ENCODE assay signal across 13 mouse cellular contexts in the genomic region with DNA sequence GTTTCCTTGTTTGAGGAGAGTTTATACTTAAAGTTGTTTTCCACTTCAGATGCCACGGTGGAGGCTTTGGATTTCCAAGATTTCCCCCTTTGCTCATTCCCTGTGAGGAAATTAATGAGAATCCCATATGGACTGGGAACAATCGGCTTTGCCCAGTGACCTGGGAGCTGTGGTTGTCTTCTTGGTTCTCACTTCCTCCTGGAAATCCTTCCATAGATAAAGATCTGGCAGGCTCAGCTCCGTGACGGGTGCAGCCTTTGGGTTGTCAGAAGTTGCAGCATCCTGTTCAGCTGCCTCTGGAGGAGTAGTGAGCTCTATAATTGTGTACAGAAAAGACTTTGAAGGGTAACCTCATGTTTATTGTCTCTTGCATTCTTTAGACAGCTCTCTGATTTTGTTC.
DNase-seq lines count a peak whose midpoint lies in the region; ATAC-seq and TF ChIP-seq lines count a peak whose summit lies in the region.
"Had no signal": no experiment of that assay in that cellular context is flagged by ENCODE, and none has a peak within 500 bp of the region (broad histone marks: within the 10 kb centered on the region; RNA-seq: fewer than 3 reads in every experiment).

No protein-coding gene starts in this region.

- TF ChIP-seq CTCF in kidney, adult 2 months (conservative IDR thresholded peaks at IDR 0.05; ENCODE audit: insufficient read depth, insufficient read length, low read depth, low read length) = no peak
- no peak for TF ChIP-seq CTCF in heart, postnatal 0 days (IDR thresholded peaks at IDR 0.05; ENCODE audit: low read depth)
- TF ChIP-seq CTCF in kidney, postnatal 0 days (IDR thresholded peaks at IDR 0.05; ENCODE audit: low read depth) = no peak

- ATAC-seq in heart, postnatal 0 days (ENCODE audit: insufficient read depth, low read depth) = peak; percentile 77
- ATAC-seq in kidney, postnatal 0 days (replicated peaks; ENCODE audit: low FRiP score, low read depth) = no peak
- no peak for ATAC-seq in CD4-positive, CD25-positive, alpha-beta regulatory T cell, adult 4 months
- ATAC-seq: forebrain, embryonic 14.5 days; intestine, postnatal 0 days had no signal

- peak; percentile 74; the same call in 1 of the 2 replicates for TF ChIP-seq EP300 in heart, postnatal 0 days (IDR thresholded peaks at IDR 0.05; ENCODE audit: low read depth)

- WGBS in kidney, adult 2 months = 38% methylated on average over 4 of the region's 4 CpGs
- WGBS in heart, postnatal 0 days = 50% methylated on average over 4 of the region's 4 CpGs
- WGBS in kidney, postnatal 0 days = 33% methylated on average over 4 of the region's 4 CpGs

- no peak overlapping the region for H3K4me3 ChIP-seq in kidney, adult 2 months (ENCODE audit: insufficient read depth, low read depth, low read length)
- no peak overlapping the region for H3K4me3 ChIP-seq in heart, postnatal 0 days (ENCODE audit: low read depth, low read length)
- H3K4me3 ChIP-seq in kidney, postnatal 0 days (replicated peaks; ENCODE audit: low read depth, low read length) = no peak overlapping the region

- no peaks in the 10 kb centered on the region for H3K27me3 ChIP-seq in kidney, adult 2 months (replicated peaks; ENCODE audit: control insufficient read depth, insufficient read depth, low read length)
- no peaks in the 10 kb centered on the region for H3K27me3 ChIP-seq in heart, postnatal 0 days (ENCODE audit: control insufficient read depth, insufficient read depth, low read length)
- H3K27me3 ChIP-seq in kidney, postnatal 0 days (ENCODE audit: insufficient read depth, low read length) = no peaks in the 10 kb centered on the region

- no peaks in the 10 kb centered on the region for H3K9me3 ChIP-seq in heart, postnatal 0 days (replicated peaks; ENCODE audit: control insufficient read depth, low read length)
- H3K9me3 ChIP-seq in kidney, postnatal 0 days (replicated peaks; ENCODE audit: low read length) = no peaks in the 10 kb centered on the region

- H3K27ac ChIP-seq in kidney, adult 2 months (ENCODE audit: insufficient read depth, low read depth, low read length) = peak overlapping the region; percentile 80; the same call in 1 of the 2 replicates
- peak overlapping the region; percentile 52 for H3K27ac ChIP-seq in heart, postnatal 0 days (ENCODE audit: low read depth)
- peak overlapping the region; percentile 50; the same call in 1 of the 2 replicates for H3K27ac ChIP-seq in kidney, postnatal 0 days

- H3K4me2 ChIP-seq in heart, postnatal 0 days (ENCODE audit: low read depth, low read length) = no peak overlapping the region
- H3K4me2 ChIP-seq in kidney, postnatal 0 days (ENCODE audit: low read length) = no peak overlapping the region
- H3K4me2 ChIP-seq: liver, embryonic 11.5 days; midbrain, embryonic 11.5 days had no signal

- TF ChIP-seq POLR2A in kidney, adult 2 months (IDR thresholded peaks at IDR 0.05; ENCODE audit: low read depth, low read length) = no peak

- DNase-seq in kidney, adult 2 months = peak; percentile 79
- no peak for DNase-seq in kidney, adult 18-20 months
- peak; percentile 37 for DNase-seq in heart, postnatal 0 days (ENCODE audit: low spot score)
- peak; percentile 59 for DNase-seq in kidney, postnatal 0 days (ENCODE audit: low spot score)
- DNase-seq in lung, postnatal 36 days = peak; percentile 39
- DNase-seq in layer of hippocampus, postnatal 10 days (ENCODE audit: low spot score in 2 of 2) = no peak
- DNase-seq in frontal cortex, postnatal 36 days (ENCODE audit: low spot score in 2 of 2) = no peak
- DNase-seq: cerebellum, adult 9-10 months had no signal

- H3K9ac ChIP-seq in heart, postnatal 0 days (replicated peaks; ENCODE audit: low read depth, low read length) = no peak overlapping the region
- H3K9ac ChIP-seq in kidney, postnatal 0 days (ENCODE audit: low read depth, low read length) = no peak overlapping the region

- H3K36me3 ChIP-seq in kidney, adult 2 months (ENCODE audit: control insufficient read depth, insufficient read depth, low read length) = no peaks in the 10 kb centered on the region
- no peaks in the 10 kb centered on the region for H3K36me3 ChIP-seq in heart, postnatal 0 days (replicated peaks; ENCODE audit: control insufficient read depth, insufficient read depth, low read length)
- no peaks in the 10 kb centered on the region for H3K36me3 ChIP-seq in kidney, postnatal 0 days (ENCODE audit: insufficient read depth, low read length)

- H3K4me1 ChIP-seq in kidney, adult 2 months (ENCODE audit: control insufficient read depth, insufficient read depth, low read length) = no peaks in the 10 kb centered on the region
- H3K4me1 ChIP-seq in heart, postnatal 0 days (ENCODE audit: control insufficient read depth, insufficient read depth) = no peaks in the 10 kb centered on the region
- H3K4me1 ChIP-seq in kidney, postnatal 0 days (replicated peaks; ENCODE audit: insufficient read depth, low read length) = no peaks in the 10 kb centered on the region

Comparison
In these comparisons a context has a peak if more than half of its experiments do, and no peak if none do; other contexts are left out.
1. DNase-seq: peak in kidney, adult 2 months (single experiment), heart, postnatal 0 days (single experiment), kidney, postnatal 0 days (single experiment) and lung, postnatal 36 days (single experiment); none in kidney, adult 18-20 months (single experiment), layer of hippocampus, postnatal 10 days (0 of 2) and frontal cortex, postnatal 36 days (0 of 2).
2. Peak in every context shown above with its lines, with median percentiles within 50 percentile points of each other: H3K27ac ChIP-seq.